Mouse (Mus musculus): ENCODE results near the gene Spink2. TPM values are rescaled to one million over a fixed set of nuclear protein-coding genes. Genes with fewer than 3 reads are reported as not detected.
A peak's percentile ranks its signal among the peaks of the same experiment; 100 is the strongest.

The Spink2 gene
- polyA plus RNA-seq, 2 experiments: 3.7 to 4.6 TPM

GRCm38 (mm10) chr5:77223043-77223975 is 12.0 kb upstream of the Spink2 start:
- Histone ChIP-seq H3K27me3 (ENCODE audit: control insufficient read depth, insufficient read depth, low read length) (no peaks in the 10 kb centered on the region), H3K9me3 (ENCODE audit: control insufficient read depth, low read length) (no peaks in the 10 kb centered on the region), H3K4me2 (replicated peaks; ENCODE audit: low read depth, low read length, severe bottlenecking) (no peak overlapping the region), H3K27ac (replicated peaks; ENCODE audit: low read depth, low read length) (no peak overlapping the region), H3K4me1 (ENCODE audit: control insufficient read depth, insufficient read depth, low read length) (no peaks in the 10 kb centered on the region), H3K4me3 (replicated peaks; ENCODE audit: low read length) (no peak overlapping the region), H3K9ac (ENCODE audit: low read depth, low read length, severe bottlenecking) (no peak overlapping the region), H3K36me3 (ENCODE audit: control insufficient read depth, insufficient read depth, low read length) (no peaks in the 10 kb centered on the region)
- 78% methylated on average over 11 of the region's 11 CpGs for WGBS
- no peak for ATAC-seq (ENCODE audit: low FRiP score, low read depth)
- DNase-seq (ENCODE audit: low spot score): no peak
- TF ChIP-seq POLR2A (IDR thresholded peaks at IDR 0.05; ENCODE audit: borderline replicate concordance, extremely low read depth, insufficient read depth, insufficient read length): no peak

GRCm38 (mm10) chr5:77217724-77218123 is 6.5 kb upstream of the Spink2 start:
- no peaks in the 10 kb centered on the region for H3K27me3 ChIP-seq (ENCODE audit: control insufficient read depth, insufficient read depth, low read length)
- H3K36me3 ChIP-seq (ENCODE audit: control insufficient read depth, insufficient read depth, low read length): no peaks in the 10 kb centered on the region
- no peak overlapping the region for H3K27ac ChIP-seq (replicated peaks; ENCODE audit: low read depth, low read length)
- no peak overlapping the region for H3K9ac ChIP-seq (ENCODE audit: low read depth, low read length, severe bottlenecking)
- DNase-seq (ENCODE audit: low spot score): peak; percentile 70
- H3K4me1 ChIP-seq (ENCODE audit: control insufficient read depth, insufficient read depth, low read length): no peaks in the 10 kb centered on the region
- H3K9me3 ChIP-seq (ENCODE audit: control insufficient read depth, low read length): no peaks in the 10 kb centered on the region
- 32% methylated on average over 2 of the region's 2 CpGs for WGBS
- H3K4me2 ChIP-seq (replicated peaks; ENCODE audit: low read depth, low read length, severe bottlenecking): peak overlapping the region; percentile 32; the same call in 1 of the 2 replicates
- no peak overlapping the region for H3K4me3 ChIP-seq (replicated peaks; ENCODE audit: low read length)
- TF ChIP-seq POLR2A (IDR thresholded peaks at IDR 0.05; ENCODE audit: borderline replicate concordance, extremely low read depth, insufficient read depth, insufficient read length): no peak
- peak; percentile 61 for ATAC-seq (ENCODE audit: low FRiP score, low read depth)

- Histone ChIP-seq H3K36me3 (ENCODE audit: control insufficient read depth, insufficient read depth, low read length) (no peaks in the 10 kb centered on the region), H3K4me2 (replicated peaks; ENCODE audit: low read depth, low read length, severe bottlenecking) (peak overlapping the region; percentile 32), H3K4me1 (ENCODE audit: control insufficient read depth, insufficient read depth, low read length) (no peaks in the 10 kb centered on the region), H3K9me3 (ENCODE audit: control insufficient read depth, low read length) (no peaks in the 10 kb centered on the region), H3K4me3 (replicated peaks; ENCODE audit: low read length) (0 out of 2 replicates have a peak overlapping the region, but pooled peaks have one; percentile 13), H3K27ac (replicated peaks; ENCODE audit: low read depth, low read length) (no peak overlapping the region), H3K9ac (ENCODE audit: low read depth, low read length, severe bottlenecking) (no peak overlapping the region), H3K27me3 (ENCODE audit: control insufficient read depth, insufficient read depth, low read length) (no peaks in the 10 kb centered on the region)
- ATAC-seq (ENCODE audit: low FRiP score, low read depth) (peak; percentile 73; the same call in 1 of the 2 replicates), DNase-seq (ENCODE audit: low spot score) (peak; percentile 94)
- TF ChIP-seq POLR2A (IDR thresholded peaks at IDR 0.05; ENCODE audit: borderline replicate concordance, extremely low read depth, insufficient read depth, insufficient read length): no peak
- WGBS: 12% methylated on average over 9 of the region's 9 CpGs
Measured at GRCm38 (mm10) chr5:77217211-77217610, 5.9 kb upstream of the Spink2 start.

- Histone ChIP-seq H3K4me1 (ENCODE audit: control insufficient read depth, insufficient read depth, low read length) (no peaks in the 10 kb centered on the region), H3K27me3 (ENCODE audit: control insufficient read depth, insufficient read depth, low read length) (no peaks in the 10 kb centered on the region), H3K36me3 (ENCODE audit: control insufficient read depth, insufficient read depth, low read length) (no peaks in the 10 kb centered on the region), H3K4me3 (replicated peaks; ENCODE audit: low read length) (no peak overlapping the region), H3K9ac (ENCODE audit: low read depth, low read length, severe bottlenecking) (no peak overlapping the region), H3K9me3 (ENCODE audit: control insufficient read depth, low read length) (no peaks in the 10 kb centered on the region), H3K4me2 (replicated peaks; ENCODE audit: low read depth, low read length, severe bottlenecking) (no peak overlapping the region), H3K27ac (replicated peaks; ENCODE audit: low read depth, low read length) (no peak overlapping the region)
- no peak for DNase-seq (ENCODE audit: low spot score)
- no peak for ATAC-seq (ENCODE audit: low FRiP score, low read depth)
- 71% methylated on average over 11 of the region's 11 CpGs for WGBS
- TF ChIP-seq POLR2A (IDR thresholded peaks at IDR 0.05; ENCODE audit: borderline replicate concordance, extremely low read depth, insufficient read depth, insufficient read length): no peak
Measured at GRCm38 (mm10) chr5:77206134-77206533, 5.1 kb downstream of the Spink2 start.

GRCm38 (mm10) chr5:77202238-77202637 is 9.0 kb downstream of the Spink2 start:
- Histone ChIP-seq H3K9me3 (ENCODE audit: control insufficient read depth, low read length) (no peaks in the 10 kb centered on the region), H3K36me3 (ENCODE audit: control insufficient read depth, insufficient read depth, low read length) (no peaks in the 10 kb centered on the region), H3K4me3 (replicated peaks; ENCODE audit: low read length) (no peak overlapping the region), H3K27me3 (ENCODE audit: control insufficient read depth, insufficient read depth, low read length) (no peaks in the 10 kb centered on the region), H3K4me1 (ENCODE audit: control insufficient read depth, insufficient read depth, low read length) (no peaks in the 10 kb centered on the region), H3K27ac (replicated peaks; ENCODE audit: low read depth, low read length) (no peak overlapping the region), H3K4me2 (replicated peaks; ENCODE audit: low read depth, low read length, severe bottlenecking) (no peak overlapping the region), H3K9ac (ENCODE audit: low read depth, low read length, severe bottlenecking) (no peak overlapping the region)
- DNase-seq (ENCODE audit: low spot score) (no peak), ATAC-seq (ENCODE audit: low FRiP score, low read depth) (no peak)
- TF ChIP-seq POLR2A (IDR thresholded peaks at IDR 0.05; ENCODE audit: borderline replicate concordance, extremely low read depth, insufficient read depth, insufficient read length): no peak
